Mouse (Mus musculus): ENCODE measurements around the gene Bsnd. TPM values are rescaled to one million over a fixed set of nuclear protein-coding genes. Genes with fewer than 3 reads are reported as not detected.

The Bsnd gene
- total RNA-seq, 2 experiments from 2014 or later: not detected

GRCm38 (mm10) chr4:106490620-106491019 lies 1.5 kb downstream of the Bsnd start:
- intact Hi-C loops (cut with DNase I): no loop called here

GRCm38 (mm10) chr4:106483831-106484230 lies 8.3 kb downstream of the Bsnd start:
- intact Hi-C loops (cut with DNase I): no loop called here
- no peak for DNase-seq (ENCODE audit: low spot score)

More at GRCm38 (mm10) chr4:106490620-106491019, 1.5 kb downstream of the Bsnd start:
- no peak for DNase-seq (ENCODE audit: low spot score)

GRCm38 (mm10) chr4:106483215-106483727 lies 8.8 kb downstream of the Bsnd start:
- intact Hi-C loops (cut with DNase I): no loop called here
- DNase-seq (ENCODE audit: low spot score): no peak

- intact Hi-C loops (cut with DNase I): no loop called here
- DNase-seq (ENCODE audit: low spot score): no peak
These were observed 11.5 kb downstream of the Bsnd start for GRCm38 (mm10) chr4:106480545-106480944.

GRCm38 (mm10) chr4:106474241-106474640 lies 17.8 kb downstream of the Bsnd start:
- intact Hi-C loops (cut with DNase I): loop anchor here (1.0 to 10.0 kb wide), 2 partner anchors 55 to 231 kb away; no protein-coding TSS in a partner anchor
- DNase-seq (ENCODE audit: low spot score): no peak

- no peak for DNase-seq (ENCODE audit: low spot score)
- intact Hi-C loops (cut with DNase I): loop anchor here (10.0 kb wide), 1 partner anchor 232 kb away; no protein-coding TSS in a partner anchor
These were observed 19.7 kb downstream of the Bsnd start for GRCm38 (mm10) chr4:106472335-106472734.

- intact Hi-C loops (cut with DNase I): loop anchor here (10.0 kb wide), 1 partner anchor 234 kb away; no protein-coding TSS in a partner anchor
- DNase-seq (ENCODE audit: low spot score): peak; percentile 7
These were observed 21.2 kb downstream of the Bsnd start for GRCm38 (mm10) chr4:106470921-106471320.

GRCm38 (mm10) chr4:106467420-106468110 lies 24.5 kb downstream of the Bsnd start:
- intact Hi-C loops (cut with DNase I): no loop called here
- DNase-seq (ENCODE audit: low spot score): no peak

GRCm38 (mm10) chr4:106463174-106463801 lies 28.8 kb downstream of the Bsnd start:
- intact Hi-C loops (cut with DNase I): no loop called here
- DNase-seq (ENCODE audit: low spot score): no peak

GRCm38 (mm10) chr4:106462524-106462923 lies 29.6 kb downstream of the Bsnd start:
- intact Hi-C loops (cut with DNase I): no loop called here
- no peak for DNase-seq (ENCODE audit: low spot score)

GRCm38 (mm10) chr4:106462016-106462415 lies 30.1 kb downstream of the Bsnd start:
- intact Hi-C loops (cut with DNase I): no loop called here
- DNase-seq (ENCODE audit: low spot score): no peak

GRCm38 (mm10) chr4:106454541-106454940 lies 37.5 kb downstream of the Bsnd start:
- intact Hi-C loops (cut with DNase I): no loop called here
- no peak for DNase-seq (ENCODE audit: low spot score)

- no peak for DNase-seq (ENCODE audit: low spot score)
- intact Hi-C loops (cut with DNase I): no loop called here
These were observed 38.6 kb downstream of the Bsnd start for GRCm38 (mm10) chr4:106453516-106453915.

- intact Hi-C loops (cut with DNase I): no loop called here
- DNase-seq (ENCODE audit: low spot score): no peak
These were observed 39.0 kb downstream of the Bsnd start for GRCm38 (mm10) chr4:106453108-106453507.

- intact Hi-C loops (cut with DNase I): no loop called here
- no peak for DNase-seq (ENCODE audit: low spot score)
These were observed 39.7 kb downstream of the Bsnd start for GRCm38 (mm10) chr4:106452401-106452800.

- intact Hi-C loops (cut with DNase I): no loop called here
- DNase-seq (ENCODE audit: low spot score): no peak
These were observed 42.8 kb downstream of the Bsnd start for GRCm38 (mm10) chr4:106449306-106449705.

GRCm38 (mm10) chr4:106443182-106443581 lies 48.9 kb downstream of the Bsnd start:
- intact Hi-C loops (cut with DNase I): no loop called here
- DNase-seq (ENCODE audit: low spot score): no peak

GRCm38 (mm10) chr4:106438763-106439162 lies 53.3 kb downstream of the Bsnd start:
- intact Hi-C loops (cut with DNase I): no loop called here
- DNase-seq (ENCODE audit: low spot score): no peak

GRCm38 (mm10) chr4:106437207-106437606 lies 54.9 kb downstream of the Bsnd start:
- intact Hi-C loops (cut with DNase I): no loop called here

GRCm38 (mm10) chr4:106436475-106436874 lies 55.6 kb downstream of the Bsnd start:
- DNase-seq (ENCODE audit: low spot score): no peak
- intact Hi-C loops (cut with DNase I): no loop called here

More at GRCm38 (mm10) chr4:106437207-106437606, 54.9 kb downstream of the Bsnd start:
- no peak for DNase-seq (ENCODE audit: low spot score)

- intact Hi-C loops (cut with DNase I): no loop called here
- DNase-seq (ENCODE audit: low spot score): no peak
These were observed 56.7 kb downstream of the Bsnd start for GRCm38 (mm10) chr4:106435426-106435825.

Measured in heart, postnatal 25 days (tissue).